Mouse (Mus musculus): Measurements from ENCODE around the gene Fads1.

- no peak for TF ChIP-seq POLR2A (IDR thresholded peaks at IDR 0.05; ENCODE audit: extremely low read depth, insufficient read depth, low read length)
- no peak for TF ChIP-seq CTCF (IDR thresholded peaks at IDR 0.05; ENCODE audit: extremely low read depth, insufficient read depth, low read length)
Observed at GRCm38 (mm10) chr19:10157725-10158124, 25.0 kb upstream of the Fads1 start.
